Mouse (Mus musculus) mature B cell (primary cell): Measurements from ENCODE around the gene Duox1.

Source experiments
- in situ Hi-C: fragments of 300-500 bp; cut with MboI; formaldehyde crosslinking; loops from 2 replicates; pipeline ENCODE4 v1.14.3; 2019

Duox1 gene

DNA sequence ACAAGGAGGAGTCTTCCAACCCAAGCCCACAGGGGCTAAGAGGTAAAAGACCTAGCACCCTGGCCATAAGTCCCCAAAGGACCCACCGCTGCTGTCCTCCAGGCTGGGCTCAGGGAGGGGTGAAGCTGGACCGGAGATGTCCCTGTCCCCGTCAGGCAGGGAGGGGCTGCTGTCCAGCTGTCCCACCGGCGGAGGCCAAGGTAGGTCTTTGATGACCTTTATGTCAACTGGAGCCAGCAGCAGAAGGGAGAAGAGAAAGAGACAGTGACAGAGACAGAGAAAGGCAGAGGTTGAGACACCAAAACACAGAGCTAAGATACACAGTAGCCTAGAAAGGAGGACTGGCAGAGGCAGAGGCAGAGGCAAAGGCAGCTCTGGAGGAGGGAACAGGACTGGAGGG is 39.9 kb downstream of the Duox1 start:
- in situ Hi-C loops: no loop called here

DNA sequence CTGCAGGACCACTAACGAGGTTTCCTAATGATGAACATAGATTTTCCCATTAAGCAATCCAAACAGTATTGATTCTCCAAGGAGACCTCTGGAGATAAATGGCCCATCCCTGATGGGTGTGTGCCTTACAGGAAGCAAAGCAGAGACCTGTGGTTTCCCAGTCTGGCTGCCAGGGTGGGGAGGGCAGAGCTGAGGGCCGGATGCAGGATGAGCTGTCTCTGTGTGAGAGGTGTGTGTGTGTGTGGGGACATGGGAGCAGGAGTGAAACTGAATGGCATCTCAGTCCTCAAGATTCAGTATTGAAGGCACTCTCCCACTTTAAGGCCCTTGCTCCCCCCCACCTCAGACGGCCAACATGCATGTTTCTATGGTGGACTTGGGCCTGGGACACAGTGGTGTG is 40.7 kb downstream of the Duox1 start:
- in situ Hi-C loops: no loop called here

GRCm38 (mm10) chr2:122360310-122360709 is 44.8 kb downstream of the Duox1 start:
- in situ Hi-C loops: no loop called here

DNA sequence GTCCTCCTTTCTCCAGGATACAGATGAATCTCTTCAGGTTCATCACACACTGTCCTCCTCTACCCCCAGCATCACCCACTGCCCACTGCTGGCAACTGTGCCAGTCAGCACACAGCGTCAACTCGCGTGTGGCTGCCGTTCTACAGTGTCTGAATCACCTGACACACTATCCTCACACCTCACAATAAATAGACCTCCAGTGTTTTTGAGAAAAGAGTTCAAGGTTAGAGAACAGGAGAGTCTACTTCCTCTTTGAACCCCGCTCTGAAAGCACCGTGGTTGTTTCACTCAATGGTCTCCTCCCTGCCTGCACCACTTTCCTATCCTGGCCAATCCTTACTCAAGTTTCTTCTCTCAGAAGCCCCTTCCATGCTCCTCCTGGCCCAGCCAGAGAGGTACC is 45.7 kb downstream of the Duox1 start:
- in situ Hi-C loops: no loop called here

- in situ Hi-C loops: no loop called here
Measured at GRCm38 (mm10) chr2:122361868-122362621, 46.6 kb downstream of the Duox1 start.

DNA sequence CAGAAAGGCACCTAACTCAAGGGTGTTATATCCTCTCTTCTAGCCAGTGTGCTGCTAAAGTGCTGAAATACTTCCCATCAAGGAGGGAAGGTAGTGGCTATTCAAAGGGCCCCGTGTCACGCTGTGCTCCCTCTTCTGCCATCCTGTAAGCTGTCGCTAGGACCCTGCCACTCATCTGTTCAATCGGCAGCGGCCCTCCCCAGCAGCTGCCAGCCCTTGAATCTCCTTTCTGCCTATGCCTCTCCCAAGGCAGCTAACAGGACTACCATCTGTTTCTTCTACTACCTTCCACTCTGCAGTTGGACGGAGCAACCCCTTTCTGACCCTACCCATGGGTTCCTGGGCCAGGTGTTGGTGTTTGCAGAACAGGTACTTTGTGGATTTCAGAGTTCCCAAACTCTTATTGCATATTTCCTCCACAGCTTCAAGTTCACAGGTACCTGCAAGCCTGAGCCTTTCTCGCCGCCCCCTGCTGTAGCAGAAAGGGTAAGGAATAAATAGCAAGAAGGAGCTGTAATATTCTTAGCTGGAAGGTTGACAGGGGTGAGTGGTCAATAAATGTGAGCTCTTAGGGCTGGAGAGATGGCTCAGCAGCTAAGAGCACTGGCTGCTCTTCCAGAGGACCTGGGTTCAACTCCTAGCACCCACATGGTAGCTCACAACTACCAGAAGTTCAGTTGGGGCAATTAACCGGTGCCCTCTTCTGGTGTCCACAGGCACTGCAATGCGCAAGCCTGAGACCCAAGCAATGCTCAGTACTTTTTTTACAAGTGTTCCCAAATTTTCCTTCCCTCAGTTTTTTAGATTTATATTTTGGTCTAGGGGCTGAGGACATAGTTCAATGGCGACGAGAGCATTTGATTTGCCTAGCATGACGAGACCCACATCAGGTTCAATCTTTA is 47.4 kb downstream of the Duox1 start:
- in situ Hi-C loops: no loop called here

- in situ Hi-C loops: no loop called here
Measured at GRCm38 (mm10) chr2:122364352-122364944, 49.0 kb downstream of the Duox1 start.

DNA sequence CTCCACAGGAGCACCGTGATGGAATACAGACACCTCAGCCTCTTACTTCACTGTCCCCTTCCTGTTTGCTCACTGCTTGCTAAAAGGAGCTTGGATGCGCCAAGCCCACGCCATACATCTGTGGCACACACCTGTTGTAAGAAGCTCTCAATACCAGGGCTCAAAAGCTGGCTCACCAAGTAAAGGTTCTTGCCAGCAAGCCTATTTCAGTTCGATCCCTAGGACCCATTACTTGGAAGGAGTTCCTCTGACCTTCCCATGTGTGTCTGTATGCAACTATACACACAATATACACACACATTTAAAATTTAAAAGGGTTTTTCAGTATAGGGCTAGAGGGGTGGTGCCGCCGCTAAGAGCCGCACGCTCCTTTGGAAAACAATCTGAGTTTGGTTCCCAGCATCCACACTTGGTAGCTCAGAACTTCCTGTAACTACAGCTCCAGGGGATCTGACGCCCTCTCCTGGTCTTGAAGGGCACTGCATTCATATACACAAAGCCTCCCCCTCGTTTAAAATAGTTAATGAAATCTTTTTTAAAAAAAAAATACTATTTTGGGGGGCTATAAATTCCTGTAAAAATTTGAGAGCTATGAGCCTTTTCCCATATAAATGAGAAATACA is 49.9 kb downstream of the Duox1 start:
- in situ Hi-C loops: no loop called here

- in situ Hi-C loops: no loop called here
Measured at GRCm38 (mm10) chr2:122366039-122366438, 50.6 kb downstream of the Duox1 start.

DNA sequence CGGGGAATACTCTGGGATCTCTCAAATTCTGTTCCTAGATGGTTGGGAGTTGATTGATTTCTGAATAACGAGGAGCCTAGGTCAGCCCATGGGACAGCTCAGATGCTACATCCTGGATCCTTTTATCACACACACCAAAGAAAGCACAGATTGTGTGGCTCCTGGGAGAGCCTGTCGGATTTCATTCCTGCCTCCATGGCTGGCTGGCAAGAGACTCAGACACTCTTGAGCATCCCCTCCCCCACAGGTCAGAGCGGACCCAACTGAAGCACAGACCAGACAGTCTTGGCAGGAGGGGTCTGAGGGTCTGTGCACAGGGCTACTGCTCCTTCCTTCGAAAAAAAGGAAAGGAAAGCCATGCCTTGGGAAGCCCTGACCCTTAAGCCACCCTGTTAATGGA is 51.2 kb downstream of the Duox1 start:
- in situ Hi-C loops: no loop called here

DNA sequence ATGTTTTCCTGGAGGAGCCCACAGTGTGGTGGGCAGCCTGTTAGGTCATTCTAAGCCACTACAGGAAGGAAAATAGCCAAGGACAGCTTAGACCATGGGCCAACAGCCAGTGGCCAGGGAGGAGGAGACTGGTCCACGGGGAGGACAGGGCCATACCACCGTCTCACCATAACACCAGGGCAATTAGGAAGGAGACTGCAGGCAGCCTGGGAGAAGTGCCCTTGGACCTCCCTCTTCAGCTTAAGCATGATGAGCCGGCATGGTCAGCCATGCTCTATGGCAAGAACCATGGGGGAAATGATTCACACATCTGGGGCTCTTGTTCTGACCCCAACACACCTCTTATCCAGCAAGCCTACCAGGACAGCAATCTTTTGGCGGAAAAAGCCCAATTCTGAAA is 51.7 kb downstream of the Duox1 start:
- in situ Hi-C loops: no loop called here

DNA sequence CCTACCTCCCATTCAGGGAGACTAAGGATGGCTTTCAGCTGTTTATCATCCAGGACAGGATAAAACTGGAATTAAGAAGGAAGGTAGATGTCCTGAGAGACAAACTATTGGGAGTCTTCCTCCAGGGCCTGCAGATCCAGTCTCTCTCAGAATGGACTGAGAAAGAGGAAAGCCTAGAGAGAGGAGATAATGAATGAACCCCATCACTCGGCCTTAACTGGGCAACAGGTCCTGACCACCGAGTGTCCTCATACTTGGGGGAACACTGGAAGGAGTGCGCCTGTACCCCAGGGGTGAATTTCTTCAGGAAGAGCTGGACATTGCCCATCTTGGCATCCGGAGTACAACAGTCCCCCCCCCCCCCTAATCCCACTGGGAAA is 52.2 kb downstream of the Duox1 start:
- in situ Hi-C loops: no loop called here

- in situ Hi-C loops: no loop called here
Measured at GRCm38 (mm10) chr2:122368081-122368971, 52.9 kb downstream of the Duox1 start.

GRCm38 (mm10) chr2:122368995-122369739 is 53.7 kb downstream of the Duox1 start, which contains the start of gene Shf:
Shf (minus strand) TSS chr2:122369162.
- in situ Hi-C loops: no loop called here

DNA sequence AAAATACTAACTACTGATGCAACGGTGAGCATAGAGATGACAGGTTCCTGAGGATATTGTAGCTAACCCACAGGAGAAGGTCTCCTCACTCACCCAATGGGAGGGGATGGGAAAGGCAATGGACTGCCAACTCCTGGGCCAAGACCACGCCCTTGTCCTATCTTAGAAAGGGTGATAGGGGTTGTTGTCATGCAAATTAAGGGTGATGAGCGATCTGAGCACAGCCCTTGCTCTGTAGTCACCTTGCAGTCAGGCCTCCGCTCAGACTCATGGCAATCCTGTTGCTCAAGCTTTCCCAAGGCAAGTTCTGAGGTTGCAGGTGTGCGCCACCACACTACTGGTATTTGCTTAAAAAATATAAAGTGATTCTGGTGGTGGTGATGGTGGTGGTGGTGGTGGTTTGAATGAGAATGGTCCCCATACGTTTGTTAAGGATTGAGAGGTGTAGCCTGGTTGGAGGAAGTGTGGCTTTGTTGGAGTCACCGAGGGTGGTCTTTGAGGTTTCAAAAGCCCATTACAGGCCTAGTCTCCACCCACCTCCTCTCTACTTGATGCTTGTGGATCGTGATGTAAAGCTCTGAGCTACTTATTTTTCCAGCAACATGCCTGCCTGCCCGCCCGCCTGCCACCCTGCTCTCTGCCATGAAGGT is 54.8 kb downstream of the Duox1 start:
- in situ Hi-C loops: no loop called here

DNA sequence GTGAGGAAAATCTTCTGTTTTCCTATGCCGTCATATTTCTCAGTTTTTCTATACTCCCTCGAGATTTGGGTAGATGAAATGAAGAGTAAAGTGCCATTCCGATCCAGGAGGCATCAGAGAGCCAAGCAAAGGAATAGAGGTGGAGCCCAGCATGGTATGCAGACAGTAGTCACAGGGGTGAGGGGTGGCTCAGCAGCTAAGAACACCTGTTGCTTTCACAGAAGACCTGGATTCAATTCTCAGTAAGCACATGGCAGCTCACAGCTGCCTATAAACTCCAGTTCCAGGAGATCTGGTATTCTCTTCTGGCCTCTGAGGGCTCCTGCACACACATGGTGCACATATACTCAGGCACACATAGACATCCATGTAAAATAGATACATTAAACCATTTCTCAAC is 56.6 kb downstream of the Duox1 start:
- in situ Hi-C loops: no loop called here

GRCm38 (mm10) chr2:122372541-122372940 is 57.1 kb downstream of the Duox1 start:
- in situ Hi-C loops: no loop called here

- in situ Hi-C loops: no loop called here
Measured at GRCm38 (mm10) chr2:122374012-122374411, 58.5 kb downstream of the Duox1 start.

GRCm38 (mm10) chr2:122374666-122375331 is 59.3 kb downstream of the Duox1 start:
- in situ Hi-C loops: no loop called here
